Mouse (Mus musculus) small intestine, adult 2 months (tissue): Measurements from ENCODE around the gene Gm45234. TPM values are rescaled to one million over a fixed set of nuclear protein-coding genes. Genes with fewer than 3 reads are reported as not detected.

Experiments used
- H3K27ac ChIP-seq: fragments of 200-500 bp; 2 replicates; pipeline ENCODE4 v1.5.1; 2012; ENCODE audit warnings: low read depth, low read length, control low read depth, inconsistent platforms; ENCODE audit not compliant: insufficient read depth
- H3K27me3 ChIP-seq: fragments of 200-500 bp; 2 replicates; pipeline ENCODE4 v1.6.1; 2012; ENCODE audit warnings: mild to moderate bottlenecking, moderate library complexity, low read length, inconsistent platforms; ENCODE audit not compliant: control insufficient read depth, insufficient read depth
- H3K36me3 ChIP-seq: fragments of 200-500 bp; 2 replicates; pipeline ENCODE4 v1.6.1; 2012; ENCODE audit warnings: mild to moderate bottlenecking, low read length, control low read depth, inconsistent platforms; ENCODE audit not compliant: control insufficient read depth, insufficient read depth
- H3K4me1 ChIP-seq: fragments of 200-500 bp; 2 replicates; pipeline ENCODE4 v1.6.1; 2012; ENCODE audit warnings: low read length, inconsistent platforms, mixed read lengths; ENCODE audit not compliant: control insufficient read depth, insufficient read depth, insufficient read length
- H3K4me3 ChIP-seq: fragments of 200-500 bp; 2 replicates; pipeline ENCODE4 v1.5.1; 2012; ENCODE audit warnings: low read depth, mild to moderate bottlenecking, control low read depth, inconsistent platforms, low read length, moderate library complexity
- CTCF ChIP-seq: fragments of 200-500 bp; IDR thresholded peaks from 2 replicates; pipeline ENCODE4 v1.5.1; 2012; ENCODE audit warnings: low read depth, mild to moderate bottlenecking, control low read depth, inconsistent platforms, low read length, moderate library complexity, mixed read lengths; ENCODE audit not compliant: insufficient replicate concordance, insufficient read length; ENCODE audit errors: extremely low read depth
- POLR2A ChIP-seq: fragments of 200-500 bp; IDR thresholded peaks from 2 replicates; pipeline ENCODE4 v1.6.1; 2012; ENCODE audit warnings: low read depth, mild to moderate bottlenecking, control low read depth, inconsistent platforms, low read length, moderate library complexity
- WGBS: fragments of 180-500 bp; shearing (Covaris S2); methylation state at CpG from one replicate; pipeline ENCODE4 v1.1.7; 2018; 5-methylcytosine and 5-hydroxymethylcytosine counted together
- polyA plus RNA-seq: library from polyadenylated mRNA; depleted of rRNA; stranded (reverse); fragments of >200 nt; gene quantifications from 2 replicates; pipeline ENCODE4 v1.2.3, GENCODE M21; 2012; rRNA removed

The Gm45234 gene
- polyA plus RNA-seq, 1 experiment, result not detected

DNA sequence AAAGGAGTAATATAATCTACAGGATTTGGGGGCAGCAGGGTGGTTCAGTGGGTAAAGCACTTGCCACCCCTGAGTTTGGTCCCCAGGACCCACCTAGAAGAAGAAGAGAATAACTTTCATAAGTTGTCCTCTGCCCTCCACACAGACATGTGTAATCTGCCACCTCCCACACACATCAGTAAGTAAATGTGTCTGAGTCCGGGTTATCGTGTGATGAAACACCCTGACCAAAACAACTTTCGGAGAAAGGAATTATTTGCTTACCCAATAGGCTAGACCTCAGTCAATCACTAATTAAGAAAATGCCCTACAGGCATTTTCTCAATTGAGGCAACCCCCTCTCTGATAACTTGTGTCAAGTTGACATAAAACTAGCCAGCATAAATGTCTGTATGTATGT is 65.3 kb downstream of the Gm45234 start:
- WGBS, result 85% methylated on average over 3 of the region's 3 CpGs

More for the DNA sequence above, 65.3 kb downstream of the Gm45234 start:
- Histone ChIP-seq H3K27ac (no peak overlapping the region), H3K4me1 (peaks cover 28% of the 10 kb centered on the region), H3K36me3 (peaks cover 2% of the 10 kb centered on the region; the same call in 1 of the 2 replicates), H3K4me3 (no peak overlapping the region), H3K27me3 (no peaks in the 10 kb centered on the region)
- TF ChIP-seq CTCF (no peak), POLR2A (no peak)

Other genes starting within 250 kb of the Gm45234 start
- 9.1 and 9.2 TPM in 2 replicates for gene C1ra, start 243.6 kb downstream of the Gm45234 start, polyA plus RNA-seq
- gene C1s1, start 213.7 kb downstream of the Gm45234 start, polyA plus RNA-seq, result 9.3 and 11.1 TPM in 2 replicates
- not detected in 2 replicates for gene C1rb, start 185.7 kb downstream of the Gm45234 start, polyA plus RNA-seq
- gene C1s2, start 119.9 kb downstream of the Gm45234 start, polyA plus RNA-seq, result not detected in 2 replicates
- 127 and 323 TPM in 2 replicates for gene Lpcat3, start 93.0 kb downstream of the Gm45234 start, polyA plus RNA-seq
- gene Emg1, start 43.8 kb downstream of the Gm45234 start, polyA plus RNA-seq, result 26.8 and 34.9 TPM in 2 replicates
- gene Phb2, start 43.7 kb downstream of the Gm45234 start, polyA plus RNA-seq, result 87.7 and 122 TPM in 2 replicates
- gene Ptpn6, start 17.3 kb downstream of the Gm45234 start, polyA plus RNA-seq, result 23.0 and 41.0 TPM in 2 replicates
- 80.4 and 143 TPM in 2 replicates for gene Grcc10, start 14.6 kb downstream of the Gm45234 start, polyA plus RNA-seq
- 42.8 and 92.6 TPM in 2 replicates for gene Atn1, start 503 bp upstream of the Gm45234 start, polyA plus RNA-seq
- gene Eno2, start 13.7 kb upstream of the Gm45234 start, polyA plus RNA-seq, result 1.3 and 1.7 TPM in 2 replicates
- gene Lrrc23, start 23.7 kb upstream of the Gm45234 start, polyA plus RNA-seq, result 0.14 and 0.41 TPM in 2 replicates
- 16.6 and 38.8 TPM in 2 replicates for gene Spsb2, start 52.6 kb upstream of the Gm45234 start, polyA plus RNA-seq
- gene Tpi1, start 58.3 kb upstream of the Gm45234 start, polyA plus RNA-seq, result 420 and 801 TPM in 2 replicates
- 26.7 and 53.0 TPM in 2 replicates for gene Usp5, start 73.5 kb upstream of the Gm45234 start, polyA plus RNA-seq
- gene Cdca3, start 73.5 kb upstream of the Gm45234 start, polyA plus RNA-seq, result 32.2 and 52.9 TPM in 2 replicates
- gene Gnb3, start 84.3 kb upstream of the Gm45234 start, polyA plus RNA-seq, result 0.05 and 0.19 TPM in 2 replicates
- gene P3h3, start 101.7 kb upstream of the Gm45234 start, polyA plus RNA-seq, result 8.1 and 8.7 TPM in 2 replicates
- gene Gpr162, start 108.0 kb upstream of the Gm45234 start, polyA plus RNA-seq, result 1.2 and 1.7 TPM in 2 replicates
- gene Cd4, start 132.2 kb upstream of the Gm45234 start, polyA plus RNA-seq, result 3.7 and 5.8 TPM in 2 replicates
- 4.5 and 7.0 TPM in 2 replicates for gene Lag3, start 155.7 kb upstream of the Gm45234 start, polyA plus RNA-seq
- 683 and 1,784 TPM in 2 replicates for gene Ptms, start 164.1 kb upstream of the Gm45234 start, polyA plus RNA-seq
- 212 and 412 TPM in 2 replicates for gene Mlf2, start 175.4 kb upstream of the Gm45234 start, polyA plus RNA-seq
- gene Cops7a, start 209.5 kb upstream of the Gm45234 start, polyA plus RNA-seq, result 82.6 and 131 TPM in 2 replicates
- gene Pianp, start 240.7 kb upstream of the Gm45234 start, polyA plus RNA-seq, result 2.8 and 5.0 TPM in 2 replicates